8 mouse cellular contexts compared by ENCODE assay signal in the genomic region with DNA sequence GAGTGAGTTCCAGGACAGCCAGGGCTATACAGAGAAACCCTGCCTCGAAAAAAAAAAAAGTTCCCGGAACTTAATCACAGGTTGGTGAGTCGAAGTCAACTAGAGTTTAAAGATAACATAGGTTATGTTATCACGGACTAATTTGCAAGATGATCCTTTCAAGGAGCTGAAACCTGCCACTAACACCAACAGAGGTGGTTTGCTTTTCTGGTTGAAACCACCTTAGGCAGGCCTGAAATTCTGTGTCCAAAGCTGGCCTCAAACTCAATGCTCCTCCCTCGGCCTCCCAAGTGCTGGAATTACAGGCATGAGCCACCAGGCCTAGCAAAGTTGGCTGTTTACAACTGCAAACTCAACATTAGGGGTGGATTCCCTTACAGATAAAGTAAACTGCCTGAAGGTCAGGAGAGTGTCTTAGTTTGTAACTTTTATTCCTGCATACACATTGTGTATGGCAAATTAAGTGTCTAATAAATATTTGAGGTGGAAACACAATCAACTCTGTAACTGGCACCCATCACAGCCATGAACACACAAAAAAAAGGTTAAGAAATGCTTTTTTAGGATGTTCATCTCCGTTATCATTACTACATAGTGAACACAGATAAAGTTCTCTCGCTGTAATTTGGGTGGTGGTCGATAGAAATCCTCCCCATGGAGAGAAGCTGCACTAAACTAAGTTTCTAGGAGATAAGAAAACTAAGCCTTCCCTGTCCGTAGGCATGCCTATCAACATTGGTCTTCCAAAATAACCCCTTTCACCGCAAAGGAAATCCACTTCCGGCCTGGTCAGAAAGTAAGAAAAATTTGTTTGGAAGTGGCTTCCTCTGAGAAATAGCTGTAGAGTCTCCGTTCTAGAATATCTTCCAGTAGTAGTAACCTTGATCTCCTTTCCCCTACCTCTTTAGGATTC. TPM values are rescaled to one million over a fixed set of nuclear protein-coding genes. Genes with fewer than 3 reads are reported as not detected.
DNase-seq lines count a peak whose midpoint lies in the region; ATAC-seq and TF ChIP-seq lines count a peak whose summit lies in the region.

No protein-coding gene starts in this region.

- H3K36me3 ChIP-seq in heart, embryonic 16.5 days (ENCODE audit: control insufficient read depth, insufficient read depth) = 0 out of 2 replicates have a peak, but pooled peaks cover 2% of the 10 kb centered on the region
- peaks cover 15% of the 10 kb centered on the region for H3K36me3 ChIP-seq in liver, embryonic 15.5 days (replicated peaks)
- H3K36me3 ChIP-seq in stomach, embryonic 14.5 days (ENCODE audit: control insufficient read depth, insufficient read depth, low read length) = no peaks in the 10 kb centered on the region

- 37% methylated on average over 12 of the region's 12 CpGs for WGBS in lung, adult 2 months
- WGBS in heart, embryonic 16.5 days = 38% methylated on average over 12 of the region's 12 CpGs
- 11% methylated on average over 12 of the region's 12 CpGs for WGBS in liver, embryonic 15.5 days (ENCODE audit: insufficient replicate concordance)
- 53% methylated on average over 12 of the region's 12 CpGs for WGBS in stomach, embryonic 14.5 days

- no peak for TF ChIP-seq CTCF in lung, adult 2 months (IDR thresholded peaks at IDR 0.05; ENCODE audit: insufficient read depth, low read length)

- H3K4me2 ChIP-seq in heart, embryonic 16.5 days (ENCODE audit: low read depth, low read length) = peak overlapping the region; percentile 86
- H3K4me2 ChIP-seq in liver, embryonic 15.5 days = peak overlapping the region; percentile 90
- H3K4me2 ChIP-seq in stomach, embryonic 14.5 days (replicated peaks; ENCODE audit: low read depth, low read length) = peak overlapping the region; percentile 33

- peaks cover 8% of the 10 kb centered on the region for H3K4me1 ChIP-seq in lung, adult 2 months (ENCODE audit: control insufficient read depth, insufficient read depth, low read length)
- peaks cover 14% of the 10 kb centered on the region; the same call in 1 of the 2 replicates for H3K4me1 ChIP-seq in brown adipose tissue, adult 24 weeks (ENCODE audit: control insufficient read depth, insufficient read depth, insufficient read length, low read length)
- H3K4me1 ChIP-seq in heart, embryonic 16.5 days (ENCODE audit: control insufficient read depth, insufficient read depth, low read length) = peaks cover 29% of the 10 kb centered on the region
- peaks cover 74% of the 10 kb centered on the region for H3K4me1 ChIP-seq in liver, embryonic 15.5 days (replicated peaks)
- peaks cover 7% of the 10 kb centered on the region; the same call in 1 of the 2 replicates for H3K4me1 ChIP-seq in stomach, embryonic 14.5 days (ENCODE audit: control insufficient read depth, insufficient read depth, low read length)

- no peak for ATAC-seq in heart, embryonic 16.5 days (replicated peaks; ENCODE audit: extremely low read depth, insufficient read depth, low FRiP score)
- ATAC-seq in liver, embryonic 15.5 days (ENCODE audit: insufficient read depth) = no peak
- ATAC-seq in stomach, embryonic 14.5 days (ENCODE audit: insufficient number of reproducible peaks, insufficient read depth, low FRiP score, low read depth) = no peak

- peak overlapping the region; percentile 52 for H3K4me3 ChIP-seq in lung, adult 2 months (replicated peaks; ENCODE audit: extremely low read depth, low read depth, low read length)
- peak overlapping the region; percentile 75 for H3K4me3 ChIP-seq in brown adipose tissue, adult 24 weeks (ENCODE audit: insufficient read depth, low read depth, low read length)
- H3K4me3 ChIP-seq in heart, embryonic 16.5 days (ENCODE audit: low read length) = peak overlapping the region; percentile 70
- peak overlapping the region; percentile 84 for H3K4me3 ChIP-seq in liver, embryonic 15.5 days (replicated peaks)
- H3K4me3 ChIP-seq in stomach, embryonic 14.5 days (ENCODE audit: low read depth, low read length) = peak overlapping the region; percentile 56

- no peaks in the 10 kb centered on the region for H3K27me3 ChIP-seq in heart, embryonic 16.5 days (ENCODE audit: control insufficient read depth, insufficient read depth, low read length)
- H3K27me3 ChIP-seq in liver, embryonic 15.5 days = no peaks in the 10 kb centered on the region
- H3K27me3 ChIP-seq in stomach, embryonic 14.5 days (ENCODE audit: control insufficient read depth, insufficient read depth, low read length) = no peaks in the 10 kb centered on the region

- no peak for TF ChIP-seq POLR2A in lung, adult 2 months (IDR thresholded peaks at IDR 0.05; ENCODE audit: borderline replicate concordance, extremely low read depth, low read depth, low read length)

- peak overlapping the region; percentile 74 for H3K9ac ChIP-seq in heart, embryonic 16.5 days (ENCODE audit: low read length)
- peak overlapping the region; percentile 55 for H3K9ac ChIP-seq in liver, embryonic 15.5 days
- no peak overlapping the region for H3K9ac ChIP-seq in stomach, embryonic 14.5 days (replicated peaks; ENCODE audit: low read depth, low read length)

- H3K27ac ChIP-seq in brown adipose tissue, adult 24 weeks (replicated peaks; ENCODE audit: low read depth, low read length) = peak overlapping the region; percentile 78
- H3K27ac ChIP-seq in heart, embryonic 16.5 days (ENCODE audit: low read length) = peak overlapping the region; percentile 89
- H3K27ac ChIP-seq in liver, embryonic 15.5 days (replicated peaks) = peak overlapping the region; percentile 97
- no peak overlapping the region; the same call in 1 of the 2 replicates for H3K27ac ChIP-seq in stomach, embryonic 14.5 days (ENCODE audit: low read length)

- DNase-seq in lung, adult 2 months = no peak
- DNase-seq in lung, postnatal 14 days = no peak
- no peak for DNase-seq in layer of hippocampus, adult 18-20 months (ENCODE audit: low spot score in 2 of 2)
- DNase-seq in frontal cortex, postnatal 14 days (ENCODE audit: low spot score in 2 of 2) = no peak

- H3K9me3 ChIP-seq in heart, embryonic 16.5 days (replicated peaks; ENCODE audit: control insufficient read depth, low read length) = no peaks in the 10 kb centered on the region
- H3K9me3 ChIP-seq in liver, embryonic 15.5 days (replicated peaks) = no peaks in the 10 kb centered on the region
- no peaks in the 10 kb centered on the region for H3K9me3 ChIP-seq in stomach, embryonic 14.5 days (ENCODE audit: control insufficient read depth, low read depth, low read length)

RNA-seq across cellular contexts. Expression of gene Snx1, which starts 0.6 kb away (rescaled TPM):
- 50.7 and 57.3 TPM in 2 replicates for polyA plus RNA-seq in lung, adult 2 months (2012; rRNA removed)
- polyA plus RNA-seq in brown adipose tissue, adult 24 weeks (2012; ENCODE audit: insufficient read depth, insufficient read length, missing spikeins) = 35.6 and 40.3 TPM in 2 replicates
- 66.8 and 73.6 TPM in 2 replicates for polyA plus RNA-seq in heart, embryonic 16.5 days (2015; fragmentation: Nextera tagmentation; extraction: Ambion mirVana)
- 62.7 and 64.8 TPM in 2 replicates for polyA plus RNA-seq in liver, embryonic 15.5 days (2015; fragmentation: Nextera tagmentation; extraction: Ambion mirVana)
- polyA plus RNA-seq in stomach, embryonic 14.5 days (2014; fragmentation: Nextera tagmentation; extraction: Ambion mirVana) = 125 TPM in 2 replicates
- 10 to 100 TPM; 91.8 to 94.8 TPM for total RNA-seq in layer of hippocampus, adult 18-20 months (2021)

RNA-seq across cellular contexts. Expression of gene Ciao2a, which starts 0.6 kb away (rescaled TPM):
- polyA plus RNA-seq in lung, adult 2 months (2012; rRNA removed) = 7.3 and 13.0 TPM in 2 replicates
- polyA plus RNA-seq in brown adipose tissue, adult 24 weeks (2012; ENCODE audit: insufficient read depth, insufficient read length, missing spikeins) = 122 and 146 TPM in 2 replicates
- 152 and 175 TPM in 2 replicates for polyA plus RNA-seq in heart, embryonic 16.5 days (2015; fragmentation: Nextera tagmentation; extraction: Ambion mirVana)
- 117 and 132 TPM in 2 replicates for polyA plus RNA-seq in liver, embryonic 15.5 days (2015; fragmentation: Nextera tagmentation; extraction: Ambion mirVana)
- 150 and 158 TPM in 2 replicates for polyA plus RNA-seq in stomach, embryonic 14.5 days (2014; fragmentation: Nextera tagmentation; extraction: Ambion mirVana)
- total RNA-seq in layer of hippocampus, adult 18-20 months (2021) = 10 to 100 TPM; 29.4 to 30.5 TPM

RNA-seq across cellular contexts. Expression of gene Dapk2, which starts 32.2 kb away (rescaled TPM):
- 26.7 and 32.8 TPM in 2 replicates for polyA plus RNA-seq in lung, adult 2 months (2012; rRNA removed)
- polyA plus RNA-seq in brown adipose tissue, adult 24 weeks (2012; ENCODE audit: insufficient read depth, insufficient read length, missing spikeins) = 2.9 and 5.9 TPM in 2 replicates
- polyA plus RNA-seq in heart, embryonic 16.5 days (2015; fragmentation: Nextera tagmentation; extraction: Ambion mirVana) = 6.4 and 6.5 TPM in 2 replicates
- polyA plus RNA-seq in liver, embryonic 15.5 days (2015; fragmentation: Nextera tagmentation; extraction: Ambion mirVana) = 31.9 and 33.9 TPM in 2 replicates
- polyA plus RNA-seq in stomach, embryonic 14.5 days (2014; fragmentation: Nextera tagmentation; extraction: Ambion mirVana) = 6.4 and 7.1 TPM in 2 replicates
- under 1 TPM; 0.76 to 0.92 TPM for total RNA-seq in layer of hippocampus, adult 18-20 months (2021)

RNA-seq across cellular contexts. Expression of gene Snx22, which starts 56.3 kb away (rescaled TPM):
- polyA plus RNA-seq in lung, adult 2 months (2012; rRNA removed) = 14.5 and 18.0 TPM in 2 replicates
- polyA plus RNA-seq in brown adipose tissue, adult 24 weeks (2012; ENCODE audit: insufficient read depth, insufficient read length, missing spikeins) = 0.46 TPM in 1 of 2 replicates, not detected in the other
- 1.4 and 1.8 TPM in 2 replicates for polyA plus RNA-seq in heart, embryonic 16.5 days (2015; fragmentation: Nextera tagmentation; extraction: Ambion mirVana)
- 34.9 and 36.4 TPM in 2 replicates for polyA plus RNA-seq in liver, embryonic 15.5 days (2015; fragmentation: Nextera tagmentation; extraction: Ambion mirVana)
- polyA plus RNA-seq in stomach, embryonic 14.5 days (2014; fragmentation: Nextera tagmentation; extraction: Ambion mirVana) = 1.4 TPM in 2 replicates
- 1 to 10 TPM; 5.9 to 6.1 TPM for total RNA-seq in layer of hippocampus, adult 18-20 months (2021)

Comparison
In these comparisons a context has a peak if more than half of its experiments do, and no peak if none do; other contexts are left out.
1. H3K4me2 ChIP-seq: peak in every context shown above with its lines; median percentile 90 in liver, embryonic 15.5 days; 86 in heart, embryonic 16.5 days; 33 in stomach, embryonic 14.5 days.